Mouse (Mus musculus): Measurements from ENCODE around the gene Scnn1a. TPM values are rescaled to one million over a fixed set of nuclear protein-coding genes. Genes with fewer than 3 reads are reported as not detected.
"Not testable (repeated sequence)": the region's sequence is repeated elsewhere in the genome, so short reads cannot be mapped to it uniquely, and the experiment has no call there.

The Scnn1a gene
- polyA plus RNA-seq, 1 experiment from 2014 or later: 0.24 TPM

DNA sequence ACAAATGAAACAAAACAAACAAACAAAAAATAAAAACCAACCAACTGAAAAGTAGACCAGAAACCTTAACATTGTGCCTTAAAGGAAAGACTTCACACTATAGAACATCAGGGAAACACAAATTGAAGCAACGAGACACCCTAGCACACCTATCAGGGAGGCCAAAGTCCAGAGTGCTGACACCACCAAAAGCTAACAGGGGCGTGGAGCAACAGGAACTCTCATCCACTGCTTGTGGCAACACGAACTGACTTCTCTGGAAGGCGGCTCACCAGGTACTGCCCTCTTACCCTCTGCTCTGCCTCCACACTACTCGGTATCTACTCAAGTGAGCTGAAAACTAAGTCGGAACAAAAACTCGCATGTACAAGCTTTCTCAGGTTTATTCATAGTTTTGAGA, 28.2 kb upstream of the Scnn1a start:
- Histone ChIP-seq H3K9ac (no peak overlapping the region), H3K27me3 (no peaks in the 10 kb centered on the region), H3K4me2 (no peak overlapping the region), H3K27ac (no peak overlapping the region), H3K9me3 (no peaks in the 10 kb centered on the region), H3K36me3 (replicated peaks) (no peaks in the 10 kb centered on the region), H3K4me1 (no peaks in the 10 kb centered on the region), H3K4me3 (replicated peaks) (no peak overlapping the region)
- no peak for ATAC-seq (ENCODE audit: low FRiP score)
- WGBS: 90% methylated on average over 7 of the region's 7 CpGs

DNA sequence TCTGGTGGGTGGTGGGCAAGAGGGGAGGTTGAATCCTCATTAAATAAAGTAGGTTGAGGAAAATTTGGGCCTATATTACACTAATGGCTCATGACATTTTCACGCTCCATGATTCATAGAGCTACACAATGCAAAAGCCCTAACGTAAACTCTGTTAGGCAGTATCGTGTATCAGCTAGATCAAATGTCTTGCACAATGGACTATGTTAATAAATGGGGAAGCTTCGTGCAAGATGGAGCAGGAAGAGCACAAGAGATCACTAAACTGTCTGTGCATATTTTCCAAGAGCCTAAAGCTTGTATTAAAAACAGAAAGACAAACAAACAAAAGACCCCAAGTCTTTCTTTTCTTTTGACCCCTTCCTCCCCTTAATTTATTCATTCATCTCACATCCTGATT, 26.4 kb upstream of the Scnn1a start:
- Histone ChIP-seq H3K9ac (no peak overlapping the region), H3K27me3 (no peaks in the 10 kb centered on the region), H3K4me1 (no peaks in the 10 kb centered on the region), H3K27ac (no peak overlapping the region), H3K36me3 (replicated peaks) (no peaks in the 10 kb centered on the region), H3K4me2 (no peak overlapping the region), H3K4me3 (replicated peaks) (no peak overlapping the region), H3K9me3 (no peaks in the 10 kb centered on the region)
- WGBS: 82% methylated on average over 4 of the region's 4 CpGs
- no peak for ATAC-seq (ENCODE audit: low FRiP score)

DNA sequence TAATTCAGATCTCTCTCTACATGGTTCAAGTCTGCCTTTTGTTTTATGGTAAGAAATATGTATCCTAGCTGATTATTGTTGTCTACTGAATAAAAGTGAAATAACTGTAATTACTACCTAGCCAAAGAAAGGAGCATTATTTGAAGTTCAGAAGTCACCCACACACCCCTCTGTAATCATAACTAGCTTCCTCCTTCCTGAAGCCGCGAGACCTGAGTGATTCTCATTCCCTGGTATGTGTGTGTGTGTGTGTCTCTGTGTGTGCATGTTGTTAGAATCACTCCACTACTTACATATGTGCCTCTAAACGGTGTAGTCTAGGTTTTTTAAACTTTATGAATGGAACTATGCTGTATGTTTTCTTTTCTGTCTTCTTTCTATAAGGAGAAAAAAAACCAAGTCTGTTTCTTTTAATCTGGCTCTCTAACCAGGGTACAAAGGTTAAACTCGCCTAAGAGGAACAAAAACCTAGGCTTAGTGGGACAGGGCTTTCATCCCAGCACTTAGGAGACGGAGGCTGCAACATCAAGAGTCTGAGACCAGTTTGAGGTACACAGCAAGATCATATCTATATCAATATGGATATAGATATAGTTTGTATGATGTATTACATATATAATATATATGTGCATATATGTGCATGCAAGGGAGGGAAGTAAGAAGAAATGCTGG, 23.2 kb upstream of the Scnn1a start:
- no peaks in the 10 kb centered on the region for H3K9me3 ChIP-seq
- H3K27me3 ChIP-seq: no peaks in the 10 kb centered on the region
- H3K9ac ChIP-seq: no peak overlapping the region
- H3K4me3 ChIP-seq (replicated peaks): no peak overlapping the region
- H3K27ac ChIP-seq: no peak overlapping the region
- ATAC-seq (ENCODE audit: low FRiP score): no peak
- WGBS: 81% methylated on average over 5 of the region's 5 CpGs
- no peaks in the 10 kb centered on the region for H3K4me1 ChIP-seq
- no peaks in the 10 kb centered on the region for H3K36me3 ChIP-seq (replicated peaks)
- no peak overlapping the region for H3K4me2 ChIP-seq

DNA sequence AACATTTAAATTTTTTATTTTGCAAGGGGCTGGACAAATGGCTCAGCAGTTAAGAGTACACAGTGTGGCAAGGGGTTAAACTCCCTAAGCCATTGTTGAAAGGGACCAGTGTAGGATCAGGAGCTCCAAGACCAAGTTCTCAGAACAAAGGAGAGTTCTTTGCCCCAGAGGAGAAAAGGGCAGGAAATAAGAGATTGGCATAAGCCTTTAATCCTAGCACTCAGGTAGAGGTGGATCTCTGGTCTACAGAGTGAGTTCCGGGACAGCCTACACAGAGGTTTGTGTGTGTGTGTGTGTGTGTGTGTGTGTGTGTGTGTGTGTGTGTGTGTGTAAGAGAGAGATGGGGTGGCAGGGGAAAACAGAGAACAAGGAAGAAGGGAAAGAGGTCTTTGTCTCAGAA, 19.5 kb upstream of the Scnn1a start:
- no peak overlapping the region for H3K4me3 ChIP-seq (replicated peaks)
- no peaks in the 10 kb centered on the region for H3K4me1 ChIP-seq
- no peak overlapping the region for H3K4me2 ChIP-seq
- 74% methylated on average over 1 of the region's 1 CpGs for WGBS
- no peak overlapping the region for H3K9ac ChIP-seq
- H3K9me3 ChIP-seq: no peaks in the 10 kb centered on the region
- H3K27me3 ChIP-seq: no peaks in the 10 kb centered on the region
- ATAC-seq (ENCODE audit: low FRiP score): no peak
- H3K27ac ChIP-seq: no peak overlapping the region
- H3K36me3 ChIP-seq (replicated peaks): no peaks in the 10 kb centered on the region

DNA sequence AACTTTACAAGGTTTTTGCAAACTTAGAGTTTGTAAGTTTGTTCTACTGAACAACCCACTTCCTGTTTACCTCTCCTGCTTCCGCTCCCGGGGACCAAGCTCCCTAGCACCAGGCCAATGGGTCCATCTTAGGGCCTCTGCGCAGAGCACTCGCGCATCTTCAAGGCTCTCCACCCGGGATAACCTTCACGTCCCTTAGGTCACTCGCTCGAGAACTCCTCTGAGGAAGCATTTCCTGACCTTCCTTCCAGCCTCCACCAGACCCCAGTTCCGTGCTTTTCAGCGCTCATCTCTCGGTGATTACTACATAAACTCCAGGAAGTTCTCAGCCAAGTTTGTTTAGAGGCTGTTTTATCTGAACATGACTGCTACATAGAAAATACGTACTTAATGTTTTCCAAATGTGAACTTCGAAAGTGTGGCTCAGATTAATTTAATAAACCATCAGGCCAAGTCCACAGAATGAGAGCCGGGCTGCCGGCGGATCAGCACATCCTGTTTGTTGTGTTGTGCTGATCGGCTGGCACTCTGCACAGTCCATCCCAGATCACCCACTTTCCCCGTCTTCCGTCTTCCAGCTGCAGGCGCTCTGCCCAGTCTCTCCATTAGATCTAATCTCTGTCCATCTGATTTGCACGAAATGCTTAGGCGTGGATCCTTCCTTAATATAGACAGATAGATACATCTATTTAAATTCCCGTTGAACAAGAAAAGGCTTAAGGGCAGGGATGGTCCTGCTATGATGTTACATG, 18.1 kb upstream of the Scnn1a start:
- no peaks in the 10 kb centered on the region for H3K36me3 ChIP-seq (replicated peaks)
- H3K27ac ChIP-seq: no peak overlapping the region
- no peak overlapping the region for H3K9ac ChIP-seq
- WGBS: 92% methylated on average over 24 of the region's 24 CpGs
- no peaks in the 10 kb centered on the region for H3K9me3 ChIP-seq
- no peaks in the 10 kb centered on the region for H3K27me3 ChIP-seq
- no peak overlapping the region for H3K4me3 ChIP-seq (replicated peaks)
- no peak for ATAC-seq (ENCODE audit: low FRiP score)
- H3K4me2 ChIP-seq: no peak overlapping the region
- no peaks in the 10 kb centered on the region for H3K4me1 ChIP-seq

DNA sequence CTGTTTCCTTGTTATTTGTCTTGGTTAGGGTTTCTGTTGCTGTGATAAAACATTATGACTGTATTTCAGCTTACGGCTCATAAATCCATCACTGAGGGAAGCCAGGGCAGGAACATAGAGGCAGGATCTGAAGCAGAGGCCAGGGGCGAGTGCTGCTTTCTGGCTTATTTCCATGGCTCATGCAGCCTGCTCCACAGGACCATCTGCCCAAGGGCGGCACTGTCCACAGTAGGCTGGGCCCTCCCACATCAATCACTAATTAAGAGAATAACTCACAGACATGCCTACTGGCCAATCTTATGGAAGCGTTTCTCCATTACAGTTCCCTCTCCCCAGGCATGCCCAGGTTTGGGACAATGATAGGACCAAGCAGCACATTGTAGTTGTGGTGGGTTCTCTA, 17.2 kb upstream of the Scnn1a start:
- ATAC-seq (ENCODE audit: low FRiP score): no peak

DNA sequence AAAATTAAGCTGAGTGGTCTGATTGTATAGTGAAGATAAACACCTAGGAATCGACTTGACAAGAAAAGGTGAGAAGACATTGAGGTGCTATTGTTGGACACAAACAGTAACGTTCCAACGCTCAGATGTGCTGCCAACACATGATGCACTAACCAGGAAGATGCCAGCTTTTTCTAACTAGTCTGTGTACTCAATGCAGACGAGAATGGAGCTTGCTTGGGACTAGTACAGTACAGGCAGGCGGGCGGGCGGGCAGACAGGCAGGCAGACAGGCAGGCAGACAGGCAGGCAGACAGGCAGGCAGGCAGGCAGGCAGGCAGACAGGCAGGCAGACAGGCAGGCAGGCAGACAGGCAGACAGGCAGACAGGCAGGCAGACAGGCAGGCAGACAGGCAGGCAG, 16.1 kb upstream of the Scnn1a start:
- ATAC-seq (ENCODE audit: low FRiP score); H3K4me2 ChIP-seq: not testable (repeated sequence)
- 85% methylated on average over 7 of the region's 7 CpGs for WGBS

More for the DNA sequence above, 17.2 kb upstream of the Scnn1a start:
- 77% methylated on average over 4 of the region's 4 CpGs for WGBS
- Histone ChIP-seq H3K4me1 (no peaks in the 10 kb centered on the region), H3K4me3 (replicated peaks) (no peak overlapping the region), H3K9ac (no peak overlapping the region), H3K4me2 (no peak overlapping the region), H3K27me3 (no peaks in the 10 kb centered on the region), H3K27ac (no peak overlapping the region), H3K9me3 (no peaks in the 10 kb centered on the region), H3K36me3 (replicated peaks) (no peaks in the 10 kb centered on the region)

DNA sequence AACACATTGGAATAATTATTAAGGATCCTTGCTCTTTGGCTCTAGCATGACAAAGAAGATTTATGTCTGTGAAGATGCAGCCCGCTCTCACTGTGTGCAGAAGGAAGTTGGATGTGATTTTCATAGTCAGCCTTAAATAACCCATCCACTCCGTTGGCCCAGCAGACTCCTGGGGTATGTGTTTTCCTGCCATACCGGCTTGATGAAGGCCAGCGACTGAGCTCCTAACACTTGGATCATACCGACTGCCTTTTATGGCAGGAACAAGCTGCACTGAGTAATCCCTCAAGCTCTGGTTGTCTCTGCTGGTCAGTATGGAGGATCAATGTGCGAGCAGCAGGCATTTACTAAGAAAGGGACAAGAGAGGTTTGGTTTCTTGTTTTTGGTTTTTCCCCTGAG, 15.0 kb upstream of the Scnn1a start:
- no peak for ATAC-seq (ENCODE audit: low FRiP score)
- WGBS: 94% methylated on average over 6 of the region's 6 CpGs
- no peak overlapping the region for H3K9ac ChIP-seq
- H3K9me3 ChIP-seq: no peaks in the 10 kb centered on the region
- no peaks in the 10 kb centered on the region for H3K36me3 ChIP-seq (replicated peaks)
- no peak overlapping the region for H3K27ac ChIP-seq
- peaks cover 8% of the 10 kb centered on the region; the same call in 1 of the 2 replicates for H3K4me1 ChIP-seq
- no peak overlapping the region for H3K4me3 ChIP-seq (replicated peaks)
- H3K4me2 ChIP-seq: no peak overlapping the region
- no peaks in the 10 kb centered on the region for H3K27me3 ChIP-seq

More for the DNA sequence above, 16.1 kb upstream of the Scnn1a start:
- H3K9ac ChIP-seq; H3K27me3 ChIP-seq; H3K4me1 ChIP-seq; H3K9me3 ChIP-seq; H3K4me3 ChIP-seq (replicated peaks); H3K36me3 ChIP-seq (replicated peaks); H3K27ac ChIP-seq: not testable (repeated sequence)

DNA sequence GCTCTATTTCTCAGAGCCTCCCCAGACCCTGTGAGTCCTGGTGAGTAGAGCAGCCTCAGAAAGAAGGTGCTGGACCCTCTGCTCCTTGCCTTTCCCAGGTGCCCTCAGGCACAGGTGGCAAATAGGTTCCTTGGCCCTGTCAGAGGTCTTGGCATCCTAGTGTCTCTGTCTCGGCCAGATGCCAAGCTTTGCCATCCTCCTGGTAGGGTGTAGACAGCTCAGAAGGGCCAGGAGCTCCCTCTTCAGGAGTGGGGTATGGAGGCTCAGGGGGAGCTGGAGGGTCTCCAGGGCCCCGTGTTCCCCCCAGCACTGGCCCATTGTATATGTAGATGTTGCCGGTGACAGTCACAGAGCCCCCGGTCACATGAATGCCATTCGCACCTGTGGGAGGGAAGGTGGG, 13.4 kb upstream of the Scnn1a start:
- no peaks in the 10 kb centered on the region for H3K27me3 ChIP-seq
- H3K4me1 ChIP-seq: peaks cover 8% of the 10 kb centered on the region; the same call in 1 of the 2 replicates
- H3K4me2 ChIP-seq: no peak overlapping the region
- H3K9me3 ChIP-seq: no peaks in the 10 kb centered on the region
- no peaks in the 10 kb centered on the region for H3K36me3 ChIP-seq (replicated peaks)
- no peak overlapping the region for H3K27ac ChIP-seq
- H3K4me3 ChIP-seq (replicated peaks): no peak overlapping the region
- H3K9ac ChIP-seq: no peak overlapping the region
- 89% methylated on average over 5 of the region's 5 CpGs for WGBS
- no peak for ATAC-seq (ENCODE audit: low FRiP score)

DNA sequence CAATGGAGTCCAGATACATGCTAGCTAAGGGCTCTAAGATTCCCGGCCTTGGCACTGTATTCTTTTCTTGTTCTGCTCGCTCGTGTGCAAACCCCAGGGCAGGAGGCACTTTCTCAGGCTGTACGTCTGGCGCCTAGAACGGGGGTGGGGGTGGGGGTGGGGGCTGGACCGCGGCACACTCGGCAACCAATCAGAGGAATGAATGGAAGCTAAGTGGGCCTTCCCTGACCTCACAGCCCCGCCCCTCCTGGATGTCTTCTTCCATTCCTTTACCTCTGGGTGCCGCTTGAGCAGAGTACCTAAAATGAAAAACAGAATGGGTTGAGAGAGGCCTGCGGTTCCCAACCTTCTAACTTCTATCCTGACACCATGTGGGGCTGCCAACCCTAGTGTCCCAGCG, 11.5 kb upstream of the Scnn1a start:
- H3K36me3 ChIP-seq (replicated peaks): no peaks in the 10 kb centered on the region
- no peak overlapping the region for H3K4me3 ChIP-seq (replicated peaks)
- peaks cover 11% of the 10 kb centered on the region for H3K27me3 ChIP-seq
- no peaks in the 10 kb centered on the region for H3K9me3 ChIP-seq
- WGBS: 6% methylated on average over 13 of the region's 13 CpGs
- peaks cover 23% of the 10 kb centered on the region for H3K4me1 ChIP-seq
- 0 out of 2 replicates have a peak overlapping the region, but pooled peaks have one; percentile 19 for H3K27ac ChIP-seq
- H3K4me2 ChIP-seq: peak overlapping the region; percentile 21
- peak; percentile 37; the same call in 1 of the 2 replicates for ATAC-seq (ENCODE audit: low FRiP score)
- H3K9ac ChIP-seq: no peak overlapping the region

DNA sequence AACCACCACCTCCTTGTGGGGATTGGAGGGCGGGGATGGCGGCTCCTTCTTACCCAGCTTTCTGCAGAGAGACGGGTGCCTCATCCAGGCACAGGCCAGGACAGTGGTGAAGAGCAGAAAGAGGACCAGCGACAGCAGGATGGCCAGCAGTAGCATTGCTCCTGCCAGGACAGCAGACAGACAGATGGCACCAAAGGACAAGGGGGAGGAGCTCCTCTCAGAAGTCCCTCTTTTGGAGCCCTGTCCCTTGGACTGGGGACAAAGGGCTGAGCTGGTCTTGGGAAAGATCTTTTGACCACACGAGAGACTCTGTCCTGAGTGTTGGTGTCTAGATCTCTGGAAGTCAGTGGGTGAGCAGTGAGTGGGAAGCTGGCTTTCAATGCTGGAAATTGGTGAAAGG, 11.1 kb upstream of the Scnn1a start:
- H3K9me3 ChIP-seq: no peaks in the 10 kb centered on the region
- H3K4me2 ChIP-seq: no peak overlapping the region; the same call in 1 of the 2 replicates
- no peak for ATAC-seq (ENCODE audit: low FRiP score)
- peaks cover 16% of the 10 kb centered on the region for H3K27me3 ChIP-seq
- no peaks in the 10 kb centered on the region for H3K36me3 ChIP-seq (replicated peaks)
- 51% methylated on average over 5 of the region's 5 CpGs for WGBS
- H3K4me1 ChIP-seq: peaks cover 28% of the 10 kb centered on the region
- H3K27ac ChIP-seq: no peak overlapping the region
- no peak overlapping the region for H3K4me3 ChIP-seq (replicated peaks)
- H3K9ac ChIP-seq: no peak overlapping the region

DNA sequence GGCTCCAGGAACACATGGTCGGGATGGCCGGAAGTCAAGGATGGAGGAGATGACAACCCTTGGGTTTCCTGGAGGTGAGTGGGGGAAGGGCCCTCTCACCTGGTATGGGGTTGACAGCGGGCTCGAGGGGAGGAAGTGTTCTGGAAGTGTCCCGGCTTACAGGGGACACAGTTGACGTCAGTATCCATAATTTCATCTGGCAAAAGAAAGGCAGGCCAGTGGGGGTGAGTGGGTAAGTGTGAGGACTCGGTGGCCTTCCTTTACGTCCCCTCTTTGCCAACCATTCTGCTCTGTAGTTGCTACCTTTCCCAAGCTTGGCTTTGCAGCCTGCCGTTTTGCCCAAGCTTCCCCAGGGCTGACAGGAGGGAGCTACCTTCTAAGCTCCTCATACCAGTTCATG, 8.3 kb upstream of the Scnn1a start:
- Histone ChIP-seq H3K27ac (no peak overlapping the region), H3K4me2 (no peak overlapping the region), H3K36me3 (replicated peaks) (no peaks in the 10 kb centered on the region), H3K4me3 (replicated peaks) (no peak overlapping the region), H3K27me3 (peaks cover 19% of the 10 kb centered on the region), H3K4me1 (peaks cover 32% of the 10 kb centered on the region), H3K9ac (no peak overlapping the region), H3K9me3 (no peaks in the 10 kb centered on the region)
- 89% methylated on average over 9 of the region's 9 CpGs for WGBS
- no peak for ATAC-seq (ENCODE audit: low FRiP score)
